Mouse (Mus musculus): Measurements from ENCODE around the gene Myo1h. TPM values are rescaled to one million over a fixed set of nuclear protein-coding genes. Genes with fewer than 3 reads are reported as not detected.

Myo1h gene
- total RNA-seq (2015) (1.5 and 1.6 TPM in 2 replicates), total RNA-seq (2017) (0.58 and 2.0 TPM in 2 replicates)

GRCm38 (mm10) chr5:114288874-114289273, at the start of gene Myo1h:
Gene Myo1h, plus strand, starts transcription at chr5:114289166.
- no peak for ATAC-seq (replicated peaks; ENCODE audit: poor library complexity)

GRCm38 (mm10) chr5:114239737-114240136, 49.2 kb upstream of the Myo1h start:
- peak; percentile 77 for ATAC-seq (replicated peaks; ENCODE audit: poor library complexity)

GRCm38 (mm10) chr5:114246465-114246864, 42.5 kb upstream of the Myo1h start:
- peak; percentile 58 for ATAC-seq (replicated peaks; ENCODE audit: poor library complexity)

- ATAC-seq (replicated peaks; ENCODE audit: poor library complexity): peak; percentile 89
Observed at GRCm38 (mm10) chr5:114248174-114248589, 40.8 kb upstream of the Myo1h start.

GRCm38 (mm10) chr5:114259495-114259894, 29.5 kb upstream of the Myo1h start:
- 0 out of 2 replicates have a peak, but pooled peaks have one; percentile 37 for ATAC-seq (replicated peaks; ENCODE audit: poor library complexity)

- ATAC-seq (replicated peaks; ENCODE audit: poor library complexity): no peak
Observed at GRCm38 (mm10) chr5:114261494-114261893, 27.5 kb upstream of the Myo1h start.

- ATAC-seq (replicated peaks; ENCODE audit: poor library complexity): no peak
Observed at GRCm38 (mm10) chr5:114264030-114264459, 24.9 kb upstream of the Myo1h start.

- no peak for ATAC-seq (replicated peaks; ENCODE audit: poor library complexity)
Observed at GRCm38 (mm10) chr5:114264791-114265190, 24.2 kb upstream of the Myo1h start.

- ATAC-seq (replicated peaks; ENCODE audit: poor library complexity): peak; percentile 78
Observed at GRCm38 (mm10) chr5:114268646-114269045, 20.3 kb upstream of the Myo1h start.

- no peak for ATAC-seq (replicated peaks; ENCODE audit: poor library complexity)
Observed at GRCm38 (mm10) chr5:114269499-114269898, 19.5 kb upstream of the Myo1h start.

- ATAC-seq (replicated peaks; ENCODE audit: poor library complexity): no peak
Observed at GRCm38 (mm10) chr5:114269984-114270383, 19.0 kb upstream of the Myo1h start.

GRCm38 (mm10) chr5:114273693-114274402, 15.1 kb upstream of the Myo1h start, which contains the start of gene Foxn4:
Gene Foxn4, minus strand, starts transcription at chr5:114273807.
- ATAC-seq (replicated peaks; ENCODE audit: poor library complexity): no peak

GRCm38 (mm10) chr5:114275339-114275738, 13.6 kb upstream of the Myo1h start:
- ATAC-seq (replicated peaks; ENCODE audit: poor library complexity): no peak

GRCm38 (mm10) chr5:114275991-114276390, 13.0 kb upstream of the Myo1h start:
- no peak for ATAC-seq (replicated peaks; ENCODE audit: poor library complexity)

- no peak for ATAC-seq (replicated peaks; ENCODE audit: poor library complexity)
Observed at GRCm38 (mm10) chr5:114279382-114280143, 9.4 kb upstream of the Myo1h start.

- ATAC-seq (replicated peaks; ENCODE audit: poor library complexity): no peak
Observed at GRCm38 (mm10) chr5:114282346-114282745, 6.6 kb upstream of the Myo1h start.

- ATAC-seq (replicated peaks; ENCODE audit: poor library complexity): no peak
Observed at GRCm38 (mm10) chr5:114284604-114285397, 4.2 kb upstream of the Myo1h start.

- ATAC-seq (replicated peaks; ENCODE audit: poor library complexity): no peak
Observed at GRCm38 (mm10) chr5:114285398-114285700, 3.6 kb upstream of the Myo1h start.

GRCm38 (mm10) chr5:114286102-114286501, 2.9 kb upstream of the Myo1h start:
- ATAC-seq (replicated peaks; ENCODE audit: poor library complexity): no peak

GRCm38 (mm10) chr5:114286872-114287571, 1.9 kb upstream of the Myo1h start:
- no peak for ATAC-seq (replicated peaks; ENCODE audit: poor library complexity)

GRCm38 (mm10) chr5:114288396-114288795, 570 bp upstream of the Myo1h start:
- ATAC-seq (replicated peaks; ENCODE audit: poor library complexity): no peak
